Mouse (Mus musculus): ENCODE data around the gene Dlgap5. TPM values are rescaled to one million over a fixed set of nuclear protein-coding genes. Genes with fewer than 3 reads are reported as not detected.

The Dlgap5 gene
- polyA plus RNA-seq, 1 experiment: 2.4 TPM

DNA sequence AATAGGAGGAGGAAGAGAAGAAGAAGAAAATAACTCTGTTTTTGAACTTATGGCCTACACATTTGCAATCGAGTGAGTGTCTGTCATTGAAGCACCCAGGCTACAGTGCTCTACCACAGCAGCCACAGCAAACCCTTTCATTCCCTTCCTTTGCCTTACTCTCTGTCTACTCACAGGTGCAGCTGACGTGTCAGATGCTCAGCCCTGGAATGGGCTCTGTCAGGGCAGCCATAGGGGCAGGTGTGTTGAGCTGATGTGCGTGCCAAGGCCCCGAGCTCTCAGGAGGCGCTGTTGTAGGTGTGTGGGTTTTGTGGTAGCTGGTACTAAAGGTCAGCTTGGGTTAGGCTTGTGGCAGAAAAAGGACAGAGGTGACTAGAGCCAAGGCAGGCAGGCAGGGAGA, 48.5 kb downstream of the Dlgap5 start:
- Histone ChIP-seq H3K4me3 (ENCODE audit: extremely low read depth, insufficient read depth, insufficient read length) (no peak overlapping the region), H3K36me3 (ENCODE audit: control insufficient read depth, insufficient read depth, low read length) (no peaks in the 10 kb centered on the region), H3K27me3 (ENCODE audit: control insufficient read depth, insufficient read depth, low read length) (no peaks in the 10 kb centered on the region), H3K4me1 (ENCODE audit: control insufficient read depth, insufficient read depth, insufficient read length) (no peaks in the 10 kb centered on the region; the same call in none of the 2 replicates), H3K27ac (ENCODE audit: insufficient read depth, low read length) (no peak overlapping the region)
- DNase-seq (ENCODE audit: low read depth in 1 of 2, low spot score in 2 of 2): no peak
- no peak for TF ChIP-seq CTCF (IDR thresholded peaks at IDR 0.05; ENCODE audit: extremely low read depth, insufficient read depth, insufficient read length, insufficient replicate concordance)
- 73% methylated on average over 5 of the region's 5 CpGs for WGBS

GRCm38 (mm10) chr14:47367461-47367860, 50.7 kb downstream of the Dlgap5 start, which contains the start of gene Lgals3:
Gene Lgals3 (plus strand): TSS chr14:47367751.
- H3K36me3 ChIP-seq (ENCODE audit: control insufficient read depth, insufficient read depth, low read length): no peaks in the 10 kb centered on the region
- no peak within 1 kb of the TSS for H3K4me3 ChIP-seq (ENCODE audit: extremely low read depth, insufficient read depth, insufficient read length)
- H3K4me1 ChIP-seq (ENCODE audit: control insufficient read depth, insufficient read depth, insufficient read length): no peaks in the 10 kb centered on the region; the same call in 1 of the 2 replicates
- 67% methylated on average over 9 of the region's 9 CpGs for WGBS
- no peak for TF ChIP-seq POLR2A (IDR thresholded peaks at IDR 0.05; ENCODE audit: low read depth, low read length)
- TF ChIP-seq CTCF (IDR thresholded peaks at IDR 0.05; ENCODE audit: extremely low read depth, insufficient read depth, insufficient read length, insufficient replicate concordance): no peak
- no peak for DNase-seq (ENCODE audit: low read depth in 1 of 2, low spot score in 2 of 2)
- no peaks in the 10 kb centered on the region for H3K27me3 ChIP-seq (ENCODE audit: control insufficient read depth, insufficient read depth, low read length)
- no peak within 1 kb of the TSS for H3K27ac ChIP-seq (ENCODE audit: insufficient read depth, low read length)

DNA sequence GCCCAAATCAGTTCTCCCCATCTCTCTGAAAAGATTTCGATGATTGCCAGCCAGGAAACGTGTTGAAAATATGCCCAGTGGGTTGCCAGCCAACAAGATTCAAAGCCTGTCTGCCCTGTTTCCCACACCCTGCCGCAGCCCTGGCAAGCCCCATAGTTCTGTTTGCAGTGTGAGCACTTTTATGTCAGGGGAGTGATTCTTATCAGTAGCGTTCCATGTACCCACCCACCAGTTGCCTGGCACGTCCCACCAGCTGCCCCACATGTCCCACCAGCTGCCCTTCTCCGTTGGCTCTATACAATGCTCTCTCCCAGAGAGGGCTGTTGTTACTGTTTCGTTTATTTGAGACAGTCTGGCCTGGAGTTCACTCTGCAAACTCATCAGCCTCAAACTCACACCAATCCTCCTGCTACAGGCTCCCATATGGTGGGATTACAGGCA, 51.3 kb downstream of the Dlgap5 start:
- TF ChIP-seq CTCF (IDR thresholded peaks at IDR 0.05; ENCODE audit: extremely low read depth, insufficient read depth, insufficient read length, insufficient replicate concordance): no peak
- TF ChIP-seq POLR2A (IDR thresholded peaks at IDR 0.05; ENCODE audit: low read depth, low read length): no peak

GRCm38 (mm10) chr14:47364742-47365449, 53.3 kb downstream of the Dlgap5 start:
- Histone ChIP-seq H3K4me3 (ENCODE audit: extremely low read depth, insufficient read depth, insufficient read length) (no peak overlapping the region), H3K27ac (ENCODE audit: insufficient read depth, low read length) (no peak overlapping the region), H3K36me3 (ENCODE audit: control insufficient read depth, insufficient read depth, low read length) (no peaks in the 10 kb centered on the region), H3K4me1 (ENCODE audit: control insufficient read depth, insufficient read depth, insufficient read length) (peaks cover 7% of the 10 kb centered on the region; the same call in 1 of the 2 replicates), H3K27me3 (ENCODE audit: control insufficient read depth, insufficient read depth, low read length) (no peaks in the 10 kb centered on the region)
- DNase-seq (ENCODE audit: low read depth in 1 of 2, low spot score in 2 of 2): peak in 1 of 2 experiments; percentile 13
- no peak for TF ChIP-seq CTCF (IDR thresholded peaks at IDR 0.05; ENCODE audit: extremely low read depth, insufficient read depth, insufficient read length, insufficient replicate concordance)
- TF ChIP-seq POLR2A (IDR thresholded peaks at IDR 0.05; ENCODE audit: low read depth, low read length): no peak
- 28% methylated on average over 21 of the region's 21 CpGs for WGBS

More for the DNA sequence above, 51.3 kb downstream of the Dlgap5 start:
- DNase-seq (ENCODE audit: low read depth in 1 of 2, low spot score in 2 of 2): no peak
- H3K27me3 ChIP-seq (ENCODE audit: control insufficient read depth, insufficient read depth, low read length): no peaks in the 10 kb centered on the region
- no peak overlapping the region for H3K4me3 ChIP-seq (ENCODE audit: extremely low read depth, insufficient read depth, insufficient read length)
- WGBS: 25% methylated on average over 7 of the region's 7 CpGs
- H3K27ac ChIP-seq (ENCODE audit: insufficient read depth, low read length): no peak overlapping the region
- H3K36me3 ChIP-seq (ENCODE audit: control insufficient read depth, insufficient read depth, low read length): no peaks in the 10 kb centered on the region
- H3K4me1 ChIP-seq (ENCODE audit: control insufficient read depth, insufficient read depth, insufficient read length): peaks cover 2% of the 10 kb centered on the region; the same call in 1 of the 2 replicates

DNA sequence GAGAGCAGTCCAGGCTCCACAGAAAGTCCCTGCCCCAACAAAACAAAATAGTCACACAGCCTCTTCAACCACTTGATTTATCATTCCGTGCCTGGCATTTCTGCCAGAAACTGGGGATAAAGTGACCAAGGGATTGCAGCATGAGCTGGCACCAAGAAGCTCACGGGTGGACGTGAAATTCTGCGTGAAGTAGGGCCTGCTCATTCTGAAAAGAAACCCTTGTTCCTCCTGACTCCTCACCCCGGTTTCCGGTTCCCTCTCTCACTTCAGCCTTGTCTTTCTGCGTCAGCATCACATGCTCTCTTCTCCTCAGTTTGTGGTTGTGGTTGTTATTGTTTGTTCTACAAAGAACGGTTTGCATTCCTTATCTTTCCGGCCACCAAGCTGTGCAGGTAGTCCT, 56.3 kb downstream of the Dlgap5 start:
- H3K4me1 ChIP-seq (ENCODE audit: control insufficient read depth, insufficient read depth, insufficient read length): peaks cover 7% of the 10 kb centered on the region; the same call in 1 of the 2 replicates
- DNase-seq (ENCODE audit: low read depth in 1 of 2, low spot score in 2 of 2): peak in 1 of 2 experiments; percentile 8
- H3K27ac ChIP-seq (ENCODE audit: insufficient read depth, low read length): peak overlapping the region; percentile 72
- TF ChIP-seq CTCF (IDR thresholded peaks at IDR 0.05; ENCODE audit: extremely low read depth, insufficient read depth, insufficient read length, insufficient replicate concordance) (no peak), POLR2A (IDR thresholded peaks at IDR 0.05; ENCODE audit: low read depth, low read length) (no peak)
- 76% methylated on average over 9 of the region's 9 CpGs for WGBS
- no peaks in the 10 kb centered on the region for H3K27me3 ChIP-seq (ENCODE audit: control insufficient read depth, insufficient read depth, low read length)
- H3K4me3 ChIP-seq (ENCODE audit: extremely low read depth, insufficient read depth, insufficient read length): no peak overlapping the region
- H3K36me3 ChIP-seq (ENCODE audit: control insufficient read depth, insufficient read depth, low read length): no peaks in the 10 kb centered on the region

- TF ChIP-seq CTCF (IDR thresholded peaks at IDR 0.05; ENCODE audit: extremely low read depth, insufficient read depth, insufficient read length, insufficient replicate concordance) (no peak), POLR2A (IDR thresholded peaks at IDR 0.05; ENCODE audit: low read depth, low read length) (no peak)
- Histone ChIP-seq H3K27me3 (ENCODE audit: control insufficient read depth, insufficient read depth, low read length) (no peaks in the 10 kb centered on the region), H3K27ac (ENCODE audit: insufficient read depth, low read length) (peak overlapping the region; percentile 72), H3K36me3 (ENCODE audit: control insufficient read depth, insufficient read depth, low read length) (no peaks in the 10 kb centered on the region), H3K4me3 (ENCODE audit: extremely low read depth, insufficient read depth, insufficient read length) (no peak overlapping the region), H3K4me1 (ENCODE audit: control insufficient read depth, insufficient read depth, insufficient read length) (peaks cover 7% of the 10 kb centered on the region; the same call in 1 of the 2 replicates)
- 69% methylated on average over 2 of the region's 2 CpGs for WGBS
- no peak for DNase-seq (ENCODE audit: low read depth in 1 of 2, low spot score in 2 of 2)
Measured at GRCm38 (mm10) chr14:47361418-47361817, 56.8 kb downstream of the Dlgap5 start.

- H3K27ac ChIP-seq (ENCODE audit: insufficient read depth, low read length): peak overlapping the region; percentile 63; the same call in 1 of the 2 replicates
- no peaks in the 10 kb centered on the region for H3K27me3 ChIP-seq (ENCODE audit: control insufficient read depth, insufficient read depth, low read length)
- no peak for DNase-seq (ENCODE audit: low read depth in 1 of 2, low spot score in 2 of 2)
- no peak for TF ChIP-seq CTCF (IDR thresholded peaks at IDR 0.05; ENCODE audit: extremely low read depth, insufficient read depth, insufficient read length, insufficient replicate concordance)
- TF ChIP-seq POLR2A (IDR thresholded peaks at IDR 0.05; ENCODE audit: low read depth, low read length): no peak
- no peaks in the 10 kb centered on the region for H3K36me3 ChIP-seq (ENCODE audit: control insufficient read depth, insufficient read depth, low read length)
- H3K4me3 ChIP-seq (ENCODE audit: extremely low read depth, insufficient read depth, insufficient read length): no peak overlapping the region
- 34% methylated on average over 3 of the region's 3 CpGs for WGBS
- H3K4me1 ChIP-seq (ENCODE audit: control insufficient read depth, insufficient read depth, insufficient read length): peaks cover 7% of the 10 kb centered on the region; the same call in 1 of the 2 replicates
Measured at GRCm38 (mm10) chr14:47359610-47360009, 58.6 kb downstream of the Dlgap5 start.
